Mouse (Mus musculus) embryonic facial prominence, embryonic 11.5 days (tissue): ENCODE measurements around the gene Ropn1l. TPM values are rescaled to one million over a fixed set of nuclear protein-coding genes. Genes with fewer than 3 reads are reported as not detected.

Source experiments
- ATAC-seq: fragments of 200-750 bp; cut with Nextera tagmentation; replicated peaks from 2 replicates; pipeline ENCODE4 v1.8.0; 2017; ENCODE audit warnings: low read depth; ENCODE audit not compliant: insufficient number of reproducible peaks, low FRiP score, low TSS enrichment
- DNase-seq: peaks from one replicate; pipeline ENCODE4 v3.0.0-alpha.2; 2015; ENCODE audit warnings: low spot score
- H3K27ac ChIP-seq: fragments of 300-500 bp; sonication (generic); replicated peaks from 2 replicates; pipeline ENCODE4 v1.5.1; 2014; ENCODE audit warnings: mild to moderate bottlenecking, low read depth, low read length, control low read depth
- H3K27me3 ChIP-seq: fragments of 300-500 bp; sonication (generic); 2 replicates; pipeline ENCODE4 v1.6.1; 2014; ENCODE audit warnings: mild to moderate bottlenecking, low read length, moderate library complexity, mixed read lengths; ENCODE audit not compliant: control insufficient read depth, insufficient read depth
- H3K36me3 ChIP-seq: fragments of 300-500 bp; sonication (generic); replicated peaks from 2 replicates; pipeline ENCODE4 v1.6.1; 2014; ENCODE audit warnings: low read depth, mild to moderate bottlenecking, low read length, moderate library complexity, mixed read lengths; ENCODE audit not compliant: control insufficient read depth, insufficient read depth
- H3K4me1 ChIP-seq: fragments of 300-500 bp; sonication (generic); 2 replicates; pipeline ENCODE4 v1.6.1; 2014; ENCODE audit warnings: low read length, mixed read lengths; ENCODE audit not compliant: control insufficient read depth, insufficient read depth
- H3K4me2 ChIP-seq: fragments of 300-500 bp; sonication (generic); 2 replicates; pipeline ENCODE4 v1.6.1; 2014; ENCODE audit warnings: low read depth, mild to moderate bottlenecking, control low read depth, low read length, moderate library complexity
- H3K4me3 ChIP-seq: fragments of 300-500 bp; sonication (generic); 2 replicates; pipeline ENCODE4 v1.5.1; 2014; ENCODE audit warnings: low read depth, low read length, control low read depth
- H3K9ac ChIP-seq: fragments of 300-500 bp; sonication (generic); replicated peaks from 2 replicates; pipeline ENCODE4 v1.6.1; 2014; ENCODE audit warnings: mild to moderate bottlenecking, control low read depth, low read length
- H3K9me3 ChIP-seq: fragments of 300-500 bp; sonication (generic); replicated peaks from 2 replicates; pipeline ENCODE4 v1.6.1; 2016; ENCODE audit warnings: mild to moderate bottlenecking, low read length, inconsistent platforms, mixed read lengths; ENCODE audit not compliant: control insufficient read depth
- WGBS: fragments of 180-500 bp; shearing (Covaris S2); extraction: QIAGEN DNeasy Blood & Tissue Kit; methylation state at CpG from one replicate; pipeline ENCODE4 v1.1.7; 2014; 5-methylcytosine and 5-hydroxymethylcytosine counted together
- polyA plus RNA-seq: library from polyadenylated mRNA; unstranded; fragments of >200 nt; fragmentation: Nextera tagmentation; extraction: Ambion mirVana; gene quantifications from 2 replicates; pipeline ENCODE4 v1.2.1, GENCODE M21; 2014

Gene Ropn1l
- polyA plus RNA-seq, 1 experiment from 2014 or later: 2.7 TPM

DNA sequence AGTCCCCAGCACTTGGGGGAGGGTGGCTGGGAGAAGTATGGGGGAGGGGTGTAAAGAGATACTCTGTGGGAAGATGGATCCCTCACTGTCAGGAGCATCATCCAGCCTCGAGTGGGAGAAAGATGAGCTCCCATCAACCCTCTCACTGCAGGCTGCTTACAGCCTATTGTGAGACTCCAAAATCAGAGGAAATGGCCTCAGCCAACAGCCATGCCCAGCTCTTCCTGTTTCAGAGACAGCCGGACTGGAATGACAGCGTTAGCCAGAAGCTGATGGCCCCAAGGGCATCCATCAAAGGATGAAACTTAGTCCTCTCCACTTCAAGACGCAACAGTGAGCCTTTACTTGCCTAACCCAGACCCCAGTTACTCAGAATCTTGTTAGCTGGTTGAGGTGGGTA lies 38.4 kb downstream of the Ropn1l start:
- DNase-seq (no peak), ATAC-seq (no peak)
- WGBS: 58% methylated on average over 4 of the region's 4 CpGs
- no peaks in the 10 kb centered on the region for H3K36me3 ChIP-seq
- H3K9me3 ChIP-seq: no peaks in the 10 kb centered on the region
- H3K27me3 ChIP-seq: no peaks in the 10 kb centered on the region
- no peak overlapping the region for H3K4me2 ChIP-seq
- H3K27ac ChIP-seq: no peak overlapping the region
- H3K4me1 ChIP-seq: no peaks in the 10 kb centered on the region; the same call in 1 of the 2 replicates
- no peak overlapping the region for H3K4me3 ChIP-seq
- no peak overlapping the region for H3K9ac ChIP-seq

DNA sequence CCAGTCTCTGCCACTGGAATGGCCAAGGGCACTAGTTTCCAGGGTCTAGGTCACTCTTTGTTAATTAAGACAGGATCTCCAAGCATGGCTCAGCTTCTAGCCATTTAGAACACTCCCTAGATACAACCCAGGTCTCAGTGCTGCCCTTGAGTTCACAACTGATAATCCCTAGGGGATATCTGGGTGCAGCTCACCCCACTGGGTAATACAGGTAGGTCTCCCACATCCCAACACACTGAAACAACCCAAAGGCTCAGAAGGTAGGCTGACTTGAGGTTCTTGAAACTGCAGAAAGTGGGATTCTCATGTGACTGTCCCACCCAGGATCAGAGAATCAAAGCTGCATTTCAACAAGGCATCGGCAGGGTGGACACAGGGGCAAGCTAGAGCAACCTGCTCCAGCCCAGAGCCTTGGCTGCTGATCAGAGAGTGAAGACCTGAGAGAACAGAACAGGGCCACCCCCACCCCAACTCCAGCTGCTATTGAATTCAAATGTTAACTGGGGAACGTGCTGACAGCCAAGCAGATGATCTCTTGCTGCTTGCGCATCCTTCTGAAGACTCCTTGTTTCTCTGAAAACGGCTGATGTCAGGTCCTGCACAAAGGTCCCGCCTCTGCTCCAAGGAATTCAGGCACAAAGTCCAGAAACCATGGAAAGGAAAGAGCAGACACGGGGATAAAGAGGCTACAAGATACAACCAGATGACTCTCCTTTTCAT lies 39.2 kb downstream of the Ropn1l start:
- WGBS: 56% methylated on average over 6 of the region's 6 CpGs

DNA sequence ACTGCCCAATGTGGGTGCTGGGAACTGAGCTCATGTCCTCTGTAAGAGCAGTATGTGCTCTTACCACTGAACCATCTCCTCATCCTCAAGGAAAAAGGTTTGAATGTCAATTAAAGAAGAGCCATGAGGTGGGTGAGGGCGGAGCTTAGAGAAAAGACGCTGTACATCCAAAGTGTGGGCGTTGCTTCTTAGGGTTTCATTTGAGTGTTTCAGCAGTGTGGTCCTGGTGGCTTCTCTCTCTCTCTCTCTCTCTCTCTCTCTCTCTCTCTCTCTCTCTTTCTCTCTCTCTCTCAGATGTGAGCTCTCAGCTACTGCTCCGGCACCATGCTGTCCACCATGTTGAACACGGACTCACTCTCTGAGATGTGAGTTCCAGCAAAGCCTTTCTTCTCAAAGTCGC lies 39.9 kb downstream of the Ropn1l start:
- Histone ChIP-seq H3K4me1 (no peaks in the 10 kb centered on the region; the same call in 1 of the 2 replicates), H3K4me2 (no peak overlapping the region), H3K27me3 (no peaks in the 10 kb centered on the region), H3K27ac (no peak overlapping the region), H3K4me3 (no peak overlapping the region), H3K36me3 (no peaks in the 10 kb centered on the region), H3K9ac (no peak overlapping the region), H3K9me3 (no peaks in the 10 kb centered on the region)
- 89% methylated on average over 6 of the region's 6 CpGs for WGBS
- no peak for DNase-seq
- ATAC-seq: no peak

More for the DNA sequence above, 39.2 kb downstream of the Ropn1l start:
- no peak overlapping the region for H3K9ac ChIP-seq
- H3K4me3 ChIP-seq: no peak overlapping the region
- H3K36me3 ChIP-seq: no peaks in the 10 kb centered on the region
- no peak overlapping the region for H3K4me2 ChIP-seq
- no peak overlapping the region for H3K27ac ChIP-seq
- H3K9me3 ChIP-seq: no peaks in the 10 kb centered on the region
- H3K27me3 ChIP-seq: no peaks in the 10 kb centered on the region
- no peak for DNase-seq
- no peaks in the 10 kb centered on the region; the same call in 1 of the 2 replicates for H3K4me1 ChIP-seq
- ATAC-seq: no peak

DNA sequence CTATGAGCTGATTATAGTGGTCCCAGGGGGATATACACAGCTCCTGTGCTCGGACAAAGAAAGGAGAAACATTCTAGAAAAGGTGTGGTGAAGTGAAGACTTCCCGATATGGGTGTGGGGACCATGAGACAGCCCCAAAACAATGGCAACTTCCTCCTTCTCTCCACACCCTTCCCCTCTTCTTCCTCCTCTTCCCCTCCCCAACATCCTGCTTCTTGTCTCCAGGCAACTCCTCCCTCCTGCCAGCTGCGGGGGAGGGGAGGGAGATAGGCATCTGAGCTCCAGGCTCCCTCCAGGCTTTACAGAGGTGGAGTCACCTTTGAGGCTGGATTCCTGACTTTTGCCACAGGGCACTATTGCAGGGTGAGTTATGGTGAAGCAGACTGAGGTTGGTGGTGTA lies 40.6 kb downstream of the Ropn1l start:
- ATAC-seq (no peak), DNase-seq (no peak)
- no peaks in the 10 kb centered on the region; the same call in 1 of the 2 replicates for H3K4me1 ChIP-seq
- no peaks in the 10 kb centered on the region for H3K36me3 ChIP-seq
- no peak overlapping the region for H3K4me3 ChIP-seq
- H3K27ac ChIP-seq: no peak overlapping the region
- H3K27me3 ChIP-seq: no peaks in the 10 kb centered on the region
- 35% methylated on average over 3 of the region's 3 CpGs for WGBS
- H3K9me3 ChIP-seq: no peaks in the 10 kb centered on the region
- H3K9ac ChIP-seq: no peak overlapping the region
- H3K4me2 ChIP-seq: no peak overlapping the region

DNA sequence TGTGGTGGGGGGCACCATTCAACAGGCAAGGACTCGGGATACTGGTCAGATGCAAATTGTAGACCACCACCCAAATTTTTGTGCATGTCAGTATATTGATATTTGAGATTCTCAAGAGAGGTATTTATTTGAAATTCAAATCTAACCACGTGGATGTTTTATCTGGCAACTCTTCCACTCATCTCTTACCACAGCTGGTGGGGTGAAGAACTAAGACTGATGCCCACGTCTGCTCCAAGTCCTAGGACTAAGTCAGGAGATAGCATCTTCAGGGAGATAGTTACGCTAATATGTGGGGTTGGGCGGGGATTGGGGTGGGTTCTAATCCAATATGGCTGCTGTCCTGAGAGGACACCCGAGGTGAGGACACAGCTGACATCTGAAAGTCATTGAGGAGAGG lies 41.1 kb downstream of the Ropn1l start:
- Histone ChIP-seq H3K9me3 (no peaks in the 10 kb centered on the region), H3K4me3 (no peak overlapping the region), H3K4me1 (no peaks in the 10 kb centered on the region; the same call in 1 of the 2 replicates), H3K27me3 (no peaks in the 10 kb centered on the region), H3K36me3 (no peaks in the 10 kb centered on the region), H3K27ac (no peak overlapping the region), H3K4me2 (no peak overlapping the region), H3K9ac (no peak overlapping the region)
- DNase-seq (no peak), ATAC-seq (no peak)
- 84% methylated on average over 6 of the region's 6 CpGs for WGBS

DNA sequence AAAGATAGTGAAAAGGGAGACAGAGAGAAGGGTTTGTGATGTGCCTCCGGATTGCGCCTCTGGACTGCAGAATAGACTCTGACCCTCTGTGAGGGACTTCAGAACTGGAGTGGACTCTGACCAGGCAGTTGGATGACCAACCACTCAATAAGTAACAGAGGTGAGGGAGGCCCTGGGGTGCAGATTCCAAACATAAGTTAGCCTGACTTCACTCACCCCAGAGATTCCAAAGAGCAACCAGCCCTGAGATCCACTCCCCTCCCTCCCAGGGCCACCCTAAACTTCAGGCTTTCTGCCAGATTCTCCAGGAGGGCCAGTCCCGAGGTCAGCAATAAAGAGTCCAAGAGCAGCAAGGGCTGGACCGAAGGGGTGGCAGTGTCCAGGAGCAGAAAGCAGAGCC lies 46.0 kb downstream of the Ropn1l start:
- DNase-seq: no peak

DNA sequence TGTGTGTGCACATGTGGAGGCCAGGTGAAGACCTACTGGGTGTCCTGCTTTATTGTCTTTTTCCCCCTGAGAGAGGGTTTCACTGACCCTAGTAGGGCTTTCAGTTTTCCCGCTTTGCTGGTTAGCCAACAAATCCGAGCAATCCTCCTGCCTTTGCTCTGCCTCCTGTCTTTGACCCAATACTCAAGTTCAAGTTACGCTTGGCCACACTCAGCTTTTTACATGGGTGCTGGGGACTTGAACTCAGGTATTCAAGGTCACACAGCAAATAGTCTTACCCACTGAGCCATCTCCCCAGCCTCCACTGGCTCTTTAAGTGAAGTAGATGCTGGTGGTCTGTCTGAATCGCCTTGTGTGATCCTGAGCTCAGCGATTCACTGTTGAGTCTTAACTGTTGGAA lies 46.7 kb downstream of the Ropn1l start:
- no peak overlapping the region for H3K4me3 ChIP-seq
- no peak overlapping the region for H3K4me2 ChIP-seq
- WGBS: 84% methylated on average over 5 of the region's 5 CpGs
- no peak for DNase-seq
- H3K9ac ChIP-seq: no peak overlapping the region
- no peaks in the 10 kb centered on the region for H3K36me3 ChIP-seq
- no peaks in the 10 kb centered on the region for H3K27me3 ChIP-seq
- H3K4me1 ChIP-seq: no peaks in the 10 kb centered on the region; the same call in 1 of the 2 replicates
- H3K9me3 ChIP-seq: no peaks in the 10 kb centered on the region
- H3K27ac ChIP-seq: no peak overlapping the region
- no peak for ATAC-seq

More for the DNA sequence above, 46.0 kb downstream of the Ropn1l start:
- Histone ChIP-seq H3K4me2 (no peak overlapping the region), H3K36me3 (no peaks in the 10 kb centered on the region), H3K27me3 (no peaks in the 10 kb centered on the region), H3K4me1 (no peaks in the 10 kb centered on the region; the same call in 1 of the 2 replicates), H3K9me3 (no peaks in the 10 kb centered on the region), H3K9ac (no peak overlapping the region), H3K27ac (no peak overlapping the region), H3K4me3 (no peak overlapping the region)
- ATAC-seq: no peak
- 82% methylated on average over 4 of the region's 4 CpGs for WGBS

DNA sequence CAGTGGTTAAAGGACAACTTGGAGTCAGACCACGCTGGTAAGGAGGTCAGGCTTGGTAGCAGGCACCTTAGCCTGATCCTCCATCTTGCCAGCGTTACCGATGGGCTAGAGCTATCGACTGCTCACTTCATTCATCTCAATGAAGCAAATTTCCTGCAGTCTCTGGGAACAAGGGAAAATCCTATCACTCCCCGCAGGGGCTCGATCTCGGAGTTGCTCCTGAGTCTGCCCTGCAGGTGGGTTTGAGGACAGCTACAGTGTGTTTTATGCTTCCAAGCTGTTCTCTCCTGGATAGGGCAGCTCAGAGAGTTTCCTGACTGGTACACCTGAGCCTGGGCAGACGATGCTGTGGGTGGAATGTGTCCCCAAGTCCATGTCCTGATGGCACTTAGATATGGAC lies 49.2 kb downstream of the Ropn1l start:
- no peaks in the 10 kb centered on the region for H3K36me3 ChIP-seq
- no peak overlapping the region for H3K4me3 ChIP-seq
- 78% methylated on average over 8 of the region's 8 CpGs for WGBS
- no peak overlapping the region for H3K27ac ChIP-seq
- no peaks in the 10 kb centered on the region for H3K4me1 ChIP-seq
- DNase-seq (no peak), ATAC-seq (no peak)
- no peak overlapping the region for H3K4me2 ChIP-seq
- H3K9ac ChIP-seq: no peak overlapping the region
- no peaks in the 10 kb centered on the region for H3K27me3 ChIP-seq
- H3K9me3 ChIP-seq: no peaks in the 10 kb centered on the region
